Mouse (Mus musculus) heart, embryonic 14.5 days (tissue): Measurements from ENCODE around the gene Crebl2. TPM values are rescaled to one million over a fixed set of nuclear protein-coding genes. Genes with fewer than 3 reads are reported as not detected.
A peak's percentile ranks its signal among the peaks of the same experiment; 100 is the strongest.

Source experiments
- ATAC-seq: fragments of 200-750 bp; cut with Nextera tagmentation; 2 replicates; pipeline ENCODE4 v1.8.0; 2017; ENCODE audit warnings: low read depth, moderate TSS enrichment; ENCODE audit not compliant: insufficient number of reproducible peaks, insufficient read depth, low FRiP score
- H3K27ac ChIP-seq, 2 experiments: fragments of 200-500 bp in 1 of 2; fragments of 300-500 bp in 1 of 2; sonication (generic) in 1 of 2; replicated peaks in 1 of 2; 2 replicates each; pipeline ENCODE4 v1.5.1; 2012 to 2014; ENCODE audit warnings: low read depth in 2 of 2, low read length in 2 of 2, control low read depth in 1 of 2, mild to moderate bottlenecking in 1 of 2, mixed read lengths in 1 of 2; ENCODE audit not compliant: control insufficient read depth in 1 of 2, insufficient read depth in 1 of 2
- H3K27me3 ChIP-seq: fragments of 300-500 bp; sonication (generic); 2 replicates; pipeline ENCODE4 v1.6.1; 2014; ENCODE audit warnings: mild to moderate bottlenecking, low read length, control low read depth; ENCODE audit not compliant: control insufficient read depth, insufficient read depth
- H3K36me3 ChIP-seq: fragments of 300-500 bp; sonication (generic); 2 replicates; pipeline ENCODE4 v1.6.1; 2014; ENCODE audit warnings: mild to moderate bottlenecking, control low read depth, low read length, mixed read lengths; ENCODE audit not compliant: control insufficient read depth, insufficient read depth
- H3K4me1 ChIP-seq, 2 experiments: fragments of 200-500 bp in 1 of 2; fragments of 300-500 bp in 1 of 2; sonication (generic) in 1 of 2; 2 replicates each; pipeline ENCODE4 v1.6.1; 2012 to 2014; ENCODE audit warnings: low read length in 2 of 2, control low read depth in 1 of 2, mixed read lengths in 1 of 2; ENCODE audit not compliant: control insufficient read depth in 2 of 2, insufficient read depth in 2 of 2
- H3K4me2 ChIP-seq: fragments of 300-500 bp; sonication (generic); 2 replicates; pipeline ENCODE4 v1.6.1; 2014; ENCODE audit warnings: mild to moderate bottlenecking, low read length
- H3K4me3 ChIP-seq, 2 experiments: fragments of 200-500 bp in 1 of 2; fragments of 300-500 bp in 1 of 2; sonication (generic) in 1 of 2; 2 replicates each; pipeline ENCODE4 v1.5.1; 2012 to 2014; ENCODE audit warnings: low read length in 2 of 2, mild to moderate bottlenecking in 2 of 2, control low read depth in 1 of 2, low read depth in 1 of 2, moderate library complexity in 1 of 2; ENCODE audit not compliant: control insufficient read depth in 1 of 2, insufficient read depth in 1 of 2
- H3K9ac ChIP-seq: fragments of 300-500 bp; sonication (generic); 2 replicates; pipeline ENCODE4 v1.6.1; 2014; ENCODE audit warnings: mild to moderate bottlenecking, low read length
- H3K9me3 ChIP-seq: fragments of 300-500 bp; sonication (generic); 2 replicates; pipeline ENCODE4 v1.6.1; 2016; ENCODE audit warnings: low read length, control low read depth; ENCODE audit not compliant: control insufficient read depth
- WGBS: fragments of 180-500 bp; shearing (Covaris S2); extraction: QIAGEN DNeasy Blood & Tissue Kit; methylation state at CpG from one replicate; pipeline ENCODE4 v1.1.7; 2014; 5-methylcytosine and 5-hydroxymethylcytosine counted together
- polyA plus RNA-seq: library from polyadenylated mRNA; unstranded; fragments of >200 nt; fragmentation: Nextera tagmentation; extraction: Ambion mirVana; gene quantifications from 2 replicates; pipeline ENCODE4 v1.2.1, GENCODE M21; 2014

The Crebl2 gene
- polyA plus RNA-seq, 1 experiment from 2014 or later, result 1.6 TPM

DNA sequence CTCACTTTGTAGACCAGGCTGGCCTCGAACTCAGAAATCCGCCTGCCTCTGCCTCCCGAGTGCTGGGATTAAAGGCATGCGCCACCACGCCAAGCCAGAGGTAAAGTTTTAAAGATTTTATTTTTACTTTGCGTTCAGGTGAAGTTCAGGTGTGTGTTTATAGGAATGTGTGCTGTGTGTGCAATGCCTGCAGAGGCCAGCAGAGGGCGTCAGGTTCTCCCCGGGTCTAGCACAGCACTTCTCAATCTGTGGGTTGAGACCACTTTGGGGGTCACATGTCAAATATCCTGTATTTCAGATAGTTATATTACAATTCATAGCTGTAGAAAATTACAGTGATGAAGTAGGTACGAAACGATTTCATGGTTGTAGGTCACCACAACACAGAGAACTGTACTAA is 7.1 kb upstream of the Crebl2 start:
- no peak overlapping the region for H3K4me2 ChIP-seq
- H3K4me3 ChIP-seq, result no peak overlapping the region
- no peak overlapping the region for H3K9ac ChIP-seq
- H3K4me1 ChIP-seq, result peaks cover 3 to 5% of the 10 kb centered on the region in 2 experiments; a peak in 3 of 4 replicates
- 66% methylated on average over 10 of the region's 10 CpGs for whole genome bisulfite sequencing
- no peaks in the 10 kb centered on the region for H3K27me3 ChIP-seq
- H3K9me3 ChIP-seq, result no peaks in the 10 kb centered on the region
- no peak overlapping the region for H3K27ac ChIP-seq
- no peaks in the 10 kb centered on the region for H3K36me3 ChIP-seq
- ATAC-seq, result no peak

DNA sequence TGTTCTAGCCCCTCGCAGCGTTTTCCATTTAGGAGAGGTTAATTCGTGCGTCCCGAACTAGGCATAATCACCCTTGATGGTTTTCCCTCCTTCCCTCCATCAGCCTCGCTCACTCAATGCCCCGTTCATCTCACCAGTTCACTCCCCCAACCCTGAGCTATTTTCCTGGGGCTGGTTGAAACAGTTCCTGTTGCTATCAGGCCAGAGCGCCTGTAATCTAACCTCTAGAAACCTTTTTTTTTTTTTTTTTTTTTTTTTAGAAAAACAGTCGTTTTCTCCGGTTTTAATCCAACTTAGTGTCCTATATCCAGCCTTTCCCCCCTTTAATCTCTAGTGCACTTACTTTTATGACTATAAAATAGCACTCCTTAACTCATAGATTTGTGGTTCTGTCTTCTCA is 822 bp downstream of the Crebl2 start:
- 2% methylated on average over 10 of the region's 10 CpGs for WGBS
- peak overlapping the region; percentile 74 to 95 for H3K27ac ChIP-seq
- peak overlapping the region; percentile 93 for H3K4me2 ChIP-seq
- no peaks in the 10 kb centered on the region for H3K36me3 ChIP-seq
- ATAC-seq, result no peak
- H3K27me3 ChIP-seq, result no peaks in the 10 kb centered on the region
- H3K4me3 ChIP-seq, result peak overlapping the region; percentile 59 to 60
- peaks cover 3 to 8% of the 10 kb centered on the region in 2 experiments for H3K4me1 ChIP-seq
- H3K9ac ChIP-seq, result peak overlapping the region; percentile 77
- no peaks in the 10 kb centered on the region for H3K9me3 ChIP-seq

GRCm38 (mm10) chr6:134834585-134835251 is 4.8 kb downstream of the Crebl2 start:
- H3K4me1 ChIP-seq, result no peaks in the 10 kb centered on the region
- no peak for ATAC-seq
- no peaks in the 10 kb centered on the region for H3K27me3 ChIP-seq
- no peaks in the 10 kb centered on the region for H3K36me3 ChIP-seq
- no peaks in the 10 kb centered on the region for H3K9me3 ChIP-seq
- no peak overlapping the region for H3K9ac ChIP-seq
- H3K4me3 ChIP-seq, result no peak overlapping the region
- WGBS, result 78% methylated on average over 9 of the region's 9 CpGs
- H3K4me2 ChIP-seq, result no peak overlapping the region
- no peak overlapping the region for H3K27ac ChIP-seq

- no peak overlapping the region for H3K9ac ChIP-seq
- no peaks in the 10 kb centered on the region for H3K9me3 ChIP-seq
- no peaks in the 10 kb centered on the region for H3K36me3 ChIP-seq
- H3K4me3 ChIP-seq, result no peak overlapping the region
- no peak for ATAC-seq
- no peaks in the 10 kb centered on the region for H3K27me3 ChIP-seq
- no peak overlapping the region for H3K27ac ChIP-seq
- WGBS, result 81% methylated on average over 4 of the region's 4 CpGs
- no peaks in the 10 kb centered on the region for H3K4me1 ChIP-seq
- H3K4me2 ChIP-seq, result no peak overlapping the region
Measured at GRCm38 (mm10) chr6:134838111-134838510, 8.2 kb downstream of the Crebl2 start.

DNA sequence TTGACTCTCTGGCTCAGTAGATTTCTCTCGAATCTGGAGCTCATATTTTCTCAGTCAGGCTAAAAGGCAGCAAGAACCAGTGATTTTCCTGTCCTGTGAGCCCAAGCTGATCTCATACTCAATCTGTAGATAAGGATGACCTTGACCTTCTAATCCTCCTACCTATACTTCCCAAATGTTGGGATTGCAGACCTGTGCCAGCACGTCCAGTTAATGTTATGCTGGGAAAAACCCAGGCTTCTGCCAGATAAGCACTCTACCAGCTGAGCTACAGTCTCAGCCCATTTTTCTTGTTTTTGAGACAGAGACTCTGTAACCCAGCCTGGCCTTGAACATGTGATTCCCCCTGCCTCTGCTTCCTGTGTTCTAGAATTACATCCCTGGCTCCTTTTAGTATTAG is 10.4 kb downstream of the Crebl2 start:
- H3K4me1 ChIP-seq, result no peaks in the 10 kb centered on the region
- H3K9me3 ChIP-seq, result no peaks in the 10 kb centered on the region
- H3K27me3 ChIP-seq, result no peaks in the 10 kb centered on the region
- no peak overlapping the region for H3K9ac ChIP-seq
- no peak for ATAC-seq
- H3K27ac ChIP-seq, result no peak overlapping the region
- 64% methylated on average over 2 of the region's 2 CpGs for WGBS
- H3K4me2 ChIP-seq, result no peak overlapping the region
- no peaks in the 10 kb centered on the region for H3K36me3 ChIP-seq
- H3K4me3 ChIP-seq, result no peak overlapping the region

GRCm38 (mm10) chr6:134845726-134846125 is 15.8 kb downstream of the Crebl2 start:
- no peaks in the 10 kb centered on the region for H3K9me3 ChIP-seq
- no peaks in the 10 kb centered on the region for H3K4me1 ChIP-seq
- no peak overlapping the region for H3K9ac ChIP-seq
- H3K4me2 ChIP-seq, result no peak overlapping the region
- no peak overlapping the region for H3K4me3 ChIP-seq
- WGBS, result 73% methylated on average over 4 of the region's 4 CpGs
- H3K27me3 ChIP-seq, result no peaks in the 10 kb centered on the region
- H3K27ac ChIP-seq, result no peak overlapping the region
- peaks cover 12% of the 10 kb centered on the region for H3K36me3 ChIP-seq
- ATAC-seq, result no peak

DNA sequence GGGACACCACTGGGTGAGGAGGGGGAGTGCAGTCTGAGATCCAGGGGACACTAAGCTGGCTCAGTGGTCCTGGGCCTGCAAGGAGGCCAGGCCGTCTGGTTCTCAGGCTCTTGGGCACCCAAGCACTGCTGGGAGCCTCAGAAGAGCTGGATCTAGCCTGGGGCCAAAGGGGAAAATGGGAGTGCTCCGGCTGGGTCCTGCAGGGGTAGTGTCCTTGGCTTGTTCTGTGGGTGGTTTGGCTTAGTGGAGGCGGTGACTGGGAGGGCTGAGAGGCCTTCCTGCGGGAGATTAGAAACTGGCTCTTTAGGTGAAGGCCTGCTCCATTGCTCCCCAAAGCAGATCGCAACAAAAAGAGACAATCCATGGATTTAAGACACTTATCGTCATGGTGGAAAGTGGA is 16.4 kb downstream of the Crebl2 start:
- H3K4me3 ChIP-seq, result no peak overlapping the region
- H3K36me3 ChIP-seq, result peaks cover 18% of the 10 kb centered on the region
- H3K27me3 ChIP-seq, result no peaks in the 10 kb centered on the region
- WGBS, result 85% methylated on average over 6 of the region's 6 CpGs
- ATAC-seq, result no peak
- no peak overlapping the region for H3K9ac ChIP-seq
- H3K4me2 ChIP-seq, result no peak overlapping the region
- H3K9me3 ChIP-seq, result no peaks in the 10 kb centered on the region
- H3K27ac ChIP-seq, result no peak overlapping the region
- H3K4me1 ChIP-seq, result no peaks in the 10 kb centered on the region

GRCm38 (mm10) chr6:134847550-134847949 is 17.6 kb downstream of the Crebl2 start:
- no peak overlapping the region for H3K27ac ChIP-seq
- H3K9me3 ChIP-seq, result no peaks in the 10 kb centered on the region
- WGBS, result 87% methylated on average over 4 of the region's 4 CpGs
- H3K4me2 ChIP-seq, result no peak overlapping the region
- H3K9ac ChIP-seq, result no peak overlapping the region
- H3K4me1 ChIP-seq, result no peaks in the 10 kb centered on the region
- H3K4me3 ChIP-seq, result no peak overlapping the region
- H3K27me3 ChIP-seq, result no peaks in the 10 kb centered on the region
- H3K36me3 ChIP-seq, result peaks cover 26% of the 10 kb centered on the region
- ATAC-seq, result no peak
